Mouse (Mus musculus): ENCODE data around the gene Ugt1a1.

The Ugt1a1 gene

DNA sequence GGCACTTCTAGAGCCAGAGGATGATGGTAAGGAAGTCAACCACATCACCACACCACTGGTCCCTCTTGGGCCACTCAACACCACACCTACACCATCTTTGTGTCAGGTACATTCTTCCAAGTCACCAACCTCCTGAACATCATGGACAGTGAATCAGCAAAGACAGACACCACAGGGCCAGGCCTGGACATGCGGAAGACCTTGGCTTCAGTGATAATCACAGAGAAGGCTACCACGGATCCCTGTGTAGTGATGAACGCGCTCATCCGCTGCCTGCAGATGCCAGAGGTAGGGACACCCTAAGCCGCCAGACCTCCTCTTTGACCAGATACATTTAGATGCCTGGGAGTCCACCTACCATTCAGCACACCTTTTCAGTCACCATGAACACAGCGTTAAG is 16.4 kb downstream of the Ugt1a1 start:
- no peak for TF ChIP-seq GATA4 (IDR thresholded peaks at IDR 0.05; ENCODE audit: insufficient replicate concordance, low read length)

DNA sequence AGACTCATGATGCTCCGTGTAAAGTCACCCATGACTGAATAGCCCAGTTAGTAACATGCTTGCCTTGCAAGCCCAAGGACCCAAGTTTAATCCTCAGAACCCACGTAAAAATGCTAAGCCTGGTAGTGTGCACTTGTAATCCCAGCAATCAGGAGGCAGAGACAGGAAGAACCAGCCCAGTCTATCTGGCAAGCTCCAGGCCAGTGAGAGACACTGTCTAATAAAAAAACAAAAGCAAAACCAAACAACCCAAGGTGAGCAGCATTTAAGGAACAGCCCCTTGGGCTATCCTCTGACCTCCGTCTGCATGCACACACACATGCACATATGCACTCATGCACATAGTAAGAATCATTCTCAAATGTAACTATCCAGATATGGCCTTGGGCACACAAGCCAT is 17.8 kb downstream of the Ugt1a1 start:
- no peak for TF ChIP-seq GATA4 (IDR thresholded peaks at IDR 0.05; ENCODE audit: insufficient replicate concordance, low read length)

DNA sequence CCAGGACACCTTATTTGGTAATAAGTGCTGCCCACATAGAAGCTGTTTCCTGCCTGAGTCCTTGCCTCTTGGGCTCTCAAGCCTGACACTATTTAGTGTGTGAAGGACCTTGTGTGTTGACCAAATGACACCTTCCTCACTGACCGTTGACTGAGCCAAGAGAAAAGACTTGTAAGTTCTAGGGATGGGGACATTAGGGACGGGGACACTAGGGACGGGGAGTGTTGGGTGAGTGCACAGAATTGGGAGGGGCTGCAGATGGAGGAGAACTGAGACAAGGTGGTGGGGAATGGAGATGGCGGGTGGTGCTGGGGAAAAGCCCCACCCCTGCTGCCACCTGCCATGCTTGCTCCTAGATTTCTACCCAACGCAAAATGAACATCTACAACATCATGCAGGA is 18.2 kb downstream of the Ugt1a1 start:
- no peak for TF ChIP-seq GATA4 (IDR thresholded peaks at IDR 0.05; ENCODE audit: insufficient replicate concordance, low read length)

DNA sequence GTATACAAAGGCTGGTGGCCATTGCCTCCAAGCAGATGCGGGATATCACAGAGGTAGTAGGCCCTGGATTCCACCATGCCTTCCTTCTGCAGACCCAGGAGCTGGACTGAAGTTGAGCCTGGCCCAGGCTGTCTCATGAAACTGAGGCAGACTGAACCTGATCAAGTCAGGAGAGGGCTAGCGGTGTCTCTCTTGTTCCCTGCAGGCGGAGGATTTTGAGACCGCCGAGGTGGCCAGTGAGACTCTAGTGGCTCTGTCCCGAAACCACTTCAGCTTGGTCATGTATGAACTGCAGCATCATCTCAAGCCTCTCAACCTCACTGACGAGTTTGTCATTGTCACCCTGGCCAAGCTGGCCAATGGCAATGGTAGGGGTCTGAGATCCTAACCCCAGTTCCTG is 18.7 kb downstream of the Ugt1a1 start:
- no peak for TF ChIP-seq GATA4 (IDR thresholded peaks at IDR 0.05; ENCODE audit: insufficient replicate concordance, low read length)

DNA sequence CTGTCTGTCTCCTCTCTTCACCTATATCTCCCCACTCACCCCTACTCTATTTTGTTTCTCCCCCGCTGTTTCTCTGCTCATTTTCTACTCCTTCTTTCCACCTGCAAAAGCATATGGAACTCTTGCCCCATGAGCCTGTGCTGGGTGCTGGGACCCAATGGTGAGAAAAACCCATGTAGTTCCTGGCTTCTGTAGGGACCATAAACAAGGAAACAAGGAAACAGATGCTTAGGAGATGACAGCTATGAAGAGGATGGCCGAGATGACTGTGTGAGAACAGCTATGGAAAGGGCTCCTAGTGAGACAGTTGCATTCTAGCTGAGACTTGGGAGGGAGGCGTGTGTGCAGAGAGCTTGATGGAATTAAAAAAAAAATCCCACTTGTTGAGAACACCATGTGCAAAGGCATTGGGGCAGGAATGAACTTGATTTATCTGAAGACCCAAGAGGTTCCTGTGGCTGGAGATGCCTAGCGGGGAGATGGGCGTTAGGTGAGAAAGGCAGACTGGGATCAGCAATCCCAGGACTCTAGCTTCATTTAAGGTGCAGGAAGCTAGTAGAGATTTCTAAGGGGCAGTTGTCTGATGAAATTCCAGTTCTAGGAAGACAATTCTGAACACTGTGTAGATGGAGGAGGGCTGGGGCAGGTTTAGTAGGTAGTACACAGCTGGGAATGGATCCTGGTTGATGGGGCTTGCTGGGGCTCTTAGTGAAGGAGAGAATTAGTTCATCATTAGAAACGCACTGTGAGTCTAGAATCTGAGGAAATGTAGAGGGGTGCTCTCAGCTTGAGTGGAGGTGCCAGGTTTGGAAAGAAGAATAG is 19.4 kb downstream of the Ugt1a1 start:
- no peak for TF ChIP-seq GATA4 (IDR thresholded peaks at IDR 0.05; ENCODE audit: insufficient replicate concordance, low read length)

DNA sequence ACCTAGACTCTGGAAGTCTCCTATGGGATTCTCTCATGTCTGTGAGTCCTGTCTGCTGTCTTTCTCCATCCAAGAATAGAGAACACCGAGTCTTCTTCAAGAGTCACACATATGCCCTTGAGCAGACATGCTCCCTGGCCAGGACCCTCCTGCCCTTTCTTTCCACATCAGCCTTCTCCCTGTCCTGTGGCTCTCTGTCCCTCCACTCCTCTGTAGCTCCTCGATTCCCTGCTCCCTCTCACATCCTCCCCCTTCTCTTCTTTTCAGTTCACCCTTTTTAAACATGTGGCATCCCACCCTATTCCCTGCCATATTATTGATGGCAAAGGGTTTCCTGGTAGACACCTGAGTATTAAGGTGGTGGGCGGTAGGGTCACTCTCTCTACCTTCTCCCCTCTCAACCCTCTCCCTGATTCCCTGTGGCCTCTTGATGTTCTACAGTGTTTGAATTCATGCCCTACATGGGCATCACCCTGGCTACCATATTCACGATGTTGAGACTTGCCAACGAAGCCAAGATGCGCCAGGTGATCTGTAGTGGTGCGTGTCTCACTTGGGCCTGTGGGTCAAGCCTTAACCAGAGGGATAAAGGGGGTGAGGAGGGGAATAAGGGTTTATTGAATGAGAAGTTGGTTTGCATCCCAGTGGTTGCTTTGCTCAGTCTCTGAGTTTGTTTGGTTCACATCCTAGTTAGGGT is 20.2 kb downstream of the Ugt1a1 start:
- no peak for TF ChIP-seq GATA4 (IDR thresholded peaks at IDR 0.05; ENCODE audit: insufficient replicate concordance, low read length)

DNA sequence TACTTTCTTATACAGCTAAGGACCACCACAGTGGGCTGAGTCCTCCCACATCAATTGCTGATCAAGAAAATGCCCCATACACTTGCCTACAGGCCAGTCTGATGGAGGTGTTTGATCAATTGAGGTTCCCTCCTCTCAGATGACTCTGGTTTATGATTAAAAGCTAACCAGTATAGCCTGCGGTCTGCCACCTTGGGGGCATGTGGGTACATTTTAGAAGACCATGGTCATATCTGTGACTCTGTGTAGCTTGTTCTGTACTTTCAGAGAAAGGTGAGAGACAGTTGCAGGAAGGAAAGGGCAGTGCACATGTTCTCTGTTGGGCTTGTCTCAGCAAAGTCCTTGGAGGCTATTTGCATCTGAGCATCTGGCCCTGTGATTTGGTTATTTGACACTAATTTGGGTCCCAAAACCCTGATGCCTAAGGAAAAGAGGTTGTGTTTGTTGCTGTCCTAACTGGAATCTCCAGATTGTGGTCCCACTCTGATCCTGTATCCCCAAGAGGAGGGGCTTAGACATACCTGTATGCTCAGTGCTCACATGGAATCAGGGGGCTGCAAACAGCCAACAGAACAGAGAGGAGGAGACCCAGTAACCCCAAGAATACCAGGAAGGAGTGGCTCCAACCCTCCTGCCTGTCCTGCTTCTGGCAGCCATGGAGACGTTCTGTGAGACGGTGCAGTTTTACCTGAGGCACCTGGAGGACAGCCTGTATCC is 21.1 kb downstream of the Ugt1a1 start:
- TF ChIP-seq GATA4 (IDR thresholded peaks at IDR 0.05; ENCODE audit: insufficient replicate concordance, low read length), result no peak

DNA sequence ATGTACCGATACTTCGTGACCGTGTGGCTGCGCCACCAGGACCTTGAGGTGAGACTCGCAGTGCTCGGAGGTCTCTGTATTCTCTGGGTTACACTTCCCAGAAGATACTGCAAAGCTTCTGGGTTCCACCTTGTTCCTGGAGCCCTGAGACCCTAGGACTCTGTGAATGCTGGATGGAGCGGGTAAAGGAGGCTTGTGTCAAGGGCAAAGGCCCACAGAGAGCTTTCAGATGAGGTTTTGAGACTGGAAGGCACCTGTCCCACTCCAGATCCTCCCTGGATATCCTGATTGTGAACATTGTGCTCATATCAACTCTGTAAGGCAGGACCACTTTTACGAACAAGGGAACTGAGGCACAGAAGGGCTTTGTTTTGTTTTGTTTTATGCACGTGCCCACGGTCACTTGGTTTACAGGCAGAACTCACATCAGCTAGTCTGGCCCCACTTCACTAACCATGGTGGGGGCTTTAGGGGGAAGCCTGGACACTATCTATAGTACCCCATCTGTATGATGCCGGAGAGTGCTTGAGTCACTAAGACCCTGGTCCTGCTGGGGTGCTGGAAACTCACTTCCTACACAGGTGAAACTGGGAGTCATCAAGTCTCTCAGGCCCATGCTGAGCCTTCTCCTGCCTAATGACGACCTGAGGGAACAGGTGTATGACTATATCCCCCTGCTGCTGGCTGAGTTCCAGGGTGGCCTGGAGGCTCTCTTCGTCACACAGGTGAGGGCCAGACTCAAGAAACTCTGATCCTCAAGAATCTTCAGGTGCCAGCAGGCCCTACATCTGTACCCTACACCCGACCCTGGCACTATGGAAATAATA is 21.9 kb downstream of the Ugt1a1 start:
- TF ChIP-seq GATA4 (IDR thresholded peaks at IDR 0.05; ENCODE audit: insufficient replicate concordance, low read length), result no peak

DNA sequence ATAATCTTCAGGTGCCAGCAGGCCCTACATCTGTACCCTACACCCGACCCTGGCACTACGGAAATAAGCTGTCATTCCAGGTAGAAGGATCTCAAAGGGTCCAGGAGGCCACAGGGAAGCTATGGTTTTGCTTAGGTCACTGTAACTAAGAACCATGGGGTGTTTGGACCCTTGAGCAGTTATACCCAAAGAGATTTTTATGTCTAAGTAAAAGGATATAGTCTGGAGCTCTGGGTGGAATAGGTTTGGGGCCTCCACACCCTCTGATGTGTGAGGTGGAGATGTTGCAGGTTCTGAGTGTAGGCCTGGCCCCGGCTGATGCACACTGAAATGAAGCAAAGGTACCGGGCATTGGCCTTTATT is 22.5 kb downstream of the Ugt1a1 start:
- TF ChIP-seq GATA4 (IDR thresholded peaks at IDR 0.05; ENCODE audit: insufficient replicate concordance, low read length), result no peak

DNA sequence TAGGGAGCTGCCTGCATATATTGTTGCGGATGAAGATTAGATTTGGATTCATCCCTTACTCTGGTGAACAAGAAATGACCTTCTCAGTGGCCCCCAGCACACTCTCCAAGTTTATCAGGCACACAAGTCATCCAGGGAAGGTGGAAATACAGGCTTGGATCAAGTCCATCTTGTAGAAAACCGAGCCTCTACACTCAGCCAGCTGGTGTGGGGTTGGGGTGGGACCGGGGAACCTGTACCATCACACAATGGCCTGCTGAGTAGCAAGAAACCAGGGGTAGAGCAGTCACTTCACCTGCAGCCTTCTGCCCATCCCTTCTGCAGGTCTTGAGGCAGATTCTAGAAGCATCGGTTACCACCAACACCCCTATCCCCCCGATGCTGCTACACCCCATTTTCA is 22.9 kb downstream of the Ugt1a1 start:
- no peak for TF ChIP-seq GATA4 (IDR thresholded peaks at IDR 0.05; ENCODE audit: insufficient replicate concordance, low read length)

DNA sequence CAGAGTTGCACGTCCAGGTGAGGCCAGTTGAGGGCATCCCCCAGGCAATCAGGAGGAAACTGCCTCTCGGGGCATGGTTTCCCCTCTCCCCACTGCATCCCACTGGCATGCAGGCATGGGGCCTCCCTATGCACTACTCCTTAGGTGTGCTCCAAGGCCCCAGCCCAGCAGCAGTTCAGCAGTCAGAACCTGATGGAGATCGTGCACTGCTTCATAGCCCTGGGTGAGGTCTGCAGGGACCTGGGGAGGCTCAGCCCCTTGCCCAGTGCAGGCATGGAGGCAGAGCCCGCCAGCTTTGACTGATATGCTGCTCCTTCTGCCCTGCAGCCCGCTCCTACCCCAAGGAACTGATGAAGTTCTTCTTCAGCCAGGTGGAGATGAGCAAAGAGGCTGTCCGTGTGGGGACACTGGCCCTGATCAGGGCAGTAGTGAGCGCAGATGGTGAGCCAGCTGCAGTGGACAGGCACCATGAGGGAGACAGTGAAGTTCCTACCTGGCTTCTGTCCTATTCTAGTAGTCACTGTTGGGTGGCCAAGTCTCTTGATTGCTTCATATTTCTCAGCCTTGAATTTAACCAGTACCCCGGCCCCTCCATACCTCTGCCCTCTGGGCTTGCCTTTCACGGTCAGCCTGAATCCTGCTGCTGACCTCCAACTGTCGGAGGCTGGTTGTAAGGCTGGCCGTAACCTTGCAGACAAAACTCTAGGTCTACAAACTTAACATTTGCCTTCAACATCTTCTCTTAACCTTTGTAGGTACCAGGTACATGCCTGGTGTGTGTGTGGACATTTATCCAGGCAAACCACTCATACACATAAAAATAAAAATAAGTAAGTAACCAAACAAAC is 23.5 kb downstream of the Ugt1a1 start:
- TF ChIP-seq GATA4 (IDR thresholded peaks at IDR 0.05; ENCODE audit: insufficient replicate concordance, low read length), result no peak

DNA sequence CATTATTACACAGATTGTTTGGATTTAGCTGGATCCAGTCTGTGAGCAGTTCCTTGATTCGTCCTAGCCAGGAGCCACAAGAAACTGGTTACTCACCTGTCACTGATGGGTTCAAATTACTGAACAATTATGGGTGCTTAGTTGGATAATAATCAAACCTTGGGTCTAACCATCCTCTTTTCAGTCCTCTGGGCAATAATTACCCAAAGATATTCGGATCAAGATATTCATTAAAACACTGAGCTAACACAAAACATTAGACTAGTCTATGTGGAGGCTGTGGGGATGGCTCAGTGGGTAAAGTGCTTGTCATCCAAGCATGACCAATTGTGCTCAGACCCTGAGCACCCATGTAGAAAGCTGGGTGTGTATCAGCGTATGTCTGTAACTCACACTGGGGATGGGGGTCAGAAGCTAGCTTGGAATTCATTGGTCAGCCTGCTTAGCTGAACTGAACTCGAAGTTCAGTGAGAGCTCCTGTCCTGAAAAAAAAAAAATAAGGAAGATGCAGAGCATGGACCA is 24.2 kb downstream of the Ugt1a1 start:
- no peak for TF ChIP-seq GATA4 (IDR thresholded peaks at IDR 0.05; ENCODE audit: insufficient replicate concordance, low read length)

DNA sequence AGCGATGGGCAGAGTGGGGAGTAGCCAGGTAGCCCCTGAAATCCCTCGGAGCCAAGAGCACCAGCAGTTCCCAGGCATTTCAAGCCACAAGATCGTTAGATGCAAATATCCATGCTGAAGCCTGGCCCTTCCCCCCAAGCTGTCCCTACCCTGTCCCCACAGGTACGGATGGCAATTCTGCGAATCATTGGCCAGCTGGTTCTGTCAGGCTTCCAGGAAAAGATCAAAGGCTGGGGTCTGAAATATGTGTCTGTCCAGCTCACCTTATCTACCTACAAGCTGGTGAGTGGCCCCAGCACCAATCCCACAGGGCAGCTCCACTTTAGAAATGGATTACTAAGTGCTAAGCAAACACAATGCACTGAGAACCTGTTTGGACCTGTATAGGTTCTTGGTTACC is 25.6 kb downstream of the Ugt1a1 start:
- TF ChIP-seq GATA4 (IDR thresholded peaks at IDR 0.05; ENCODE audit: insufficient replicate concordance, low read length), result no peak

DNA sequence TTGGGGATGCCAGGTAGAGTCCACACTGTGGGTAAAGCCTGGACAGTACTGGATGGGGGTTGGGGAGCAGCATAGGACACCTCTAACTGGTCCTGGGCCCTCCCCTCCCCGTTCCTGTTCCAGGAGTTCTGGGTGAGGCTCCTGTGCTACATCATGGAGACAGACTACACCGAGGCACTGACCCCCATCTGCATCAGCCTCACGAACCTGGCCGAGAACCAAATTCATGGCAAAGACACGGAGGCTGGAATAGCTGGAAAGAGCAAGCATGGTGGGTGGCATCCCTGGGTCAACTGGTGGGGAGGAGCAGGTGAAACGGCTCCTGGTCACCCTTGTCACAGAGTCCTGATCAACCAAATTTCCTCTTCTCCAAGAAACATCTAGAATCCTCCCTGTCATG is 27.0 kb downstream of the Ugt1a1 start:
- TF ChIP-seq GATA4 (IDR thresholded peaks at IDR 0.05; ENCODE audit: insufficient replicate concordance, low read length), result no peak

All from liver, adult (tissue).